Mouse (Mus musculus) lung, embryonic 16.5 days (tissue): ENCODE measurements around the gene Tnfrsf19. TPM values are rescaled to one million over a fixed set of nuclear protein-coding genes. Genes with fewer than 3 reads are reported as not detected.

Experiments used
- ATAC-seq: fragments of 200-750 bp; cut with Nextera tagmentation; 2 replicates; pipeline ENCODE4 v1.8.0; 2017; ENCODE audit warnings: low read depth, mild to moderate bottlenecking, moderate library complexity
- H3K27ac ChIP-seq: fragments of 300-500 bp; sonication (generic); 2 replicates; pipeline ENCODE4 v1.5.1; 2014; ENCODE audit warnings: mild to moderate bottlenecking, control low read depth, low read length
- H3K27me3 ChIP-seq: fragments of 300-500 bp; sonication (generic); 2 replicates; pipeline ENCODE4 v1.6.1; 2014; ENCODE audit warnings: low read depth, low read length, mixed read lengths; ENCODE audit not compliant: control insufficient read depth, insufficient read depth
- H3K36me3 ChIP-seq: fragments of 300-500 bp; sonication (generic); 2 replicates; pipeline ENCODE4 v1.6.1; 2014; ENCODE audit warnings: low read length; ENCODE audit not compliant: control insufficient read depth, insufficient read depth
- H3K4me1 ChIP-seq: fragments of 300-500 bp; sonication (generic); replicated peaks from 2 replicates; pipeline ENCODE4 v1.6.1; 2014; ENCODE audit warnings: low read length, mixed read lengths; ENCODE audit not compliant: control insufficient read depth, insufficient read depth
- H3K4me2 ChIP-seq: fragments of 300-500 bp; sonication (generic); 2 replicates; pipeline ENCODE4 v1.6.1; 2014; ENCODE audit warnings: low read depth, low read length, control low read depth
- H3K4me3 ChIP-seq: fragments of 300-500 bp; sonication (generic); 2 replicates; pipeline ENCODE4 v1.5.1; 2014; ENCODE audit warnings: mild to moderate bottlenecking, low read length, control low read depth
- H3K9ac ChIP-seq: fragments of 300-500 bp; sonication (generic); 2 replicates; pipeline ENCODE4 v1.6.1; 2014; ENCODE audit warnings: low read length, control low read depth
- H3K9me3 ChIP-seq: fragments of 300-500 bp; sonication (generic); 2 replicates; pipeline ENCODE4 v1.6.1; 2016; ENCODE audit warnings: low read length; ENCODE audit not compliant: control insufficient read depth
- WGBS: fragments of 180-500 bp; shearing (Covaris S2); extraction: QIAGEN DNeasy Blood & Tissue Kit; methylation state at CpG from one replicate; pipeline ENCODE4 v1.1.7; 2014; 5-methylcytosine and 5-hydroxymethylcytosine counted together
- polyA plus RNA-seq: library from polyadenylated mRNA; unstranded; fragments of >200 nt; fragmentation: Nextera tagmentation; extraction: Ambion mirVana; gene quantifications from 2 replicates; pipeline ENCODE4 v1.2.1, GENCODE M21; 2015

Gene Tnfrsf19
- polyA plus RNA-seq, 1 experiment from 2014 or later, result 85.0 TPM

DNA sequence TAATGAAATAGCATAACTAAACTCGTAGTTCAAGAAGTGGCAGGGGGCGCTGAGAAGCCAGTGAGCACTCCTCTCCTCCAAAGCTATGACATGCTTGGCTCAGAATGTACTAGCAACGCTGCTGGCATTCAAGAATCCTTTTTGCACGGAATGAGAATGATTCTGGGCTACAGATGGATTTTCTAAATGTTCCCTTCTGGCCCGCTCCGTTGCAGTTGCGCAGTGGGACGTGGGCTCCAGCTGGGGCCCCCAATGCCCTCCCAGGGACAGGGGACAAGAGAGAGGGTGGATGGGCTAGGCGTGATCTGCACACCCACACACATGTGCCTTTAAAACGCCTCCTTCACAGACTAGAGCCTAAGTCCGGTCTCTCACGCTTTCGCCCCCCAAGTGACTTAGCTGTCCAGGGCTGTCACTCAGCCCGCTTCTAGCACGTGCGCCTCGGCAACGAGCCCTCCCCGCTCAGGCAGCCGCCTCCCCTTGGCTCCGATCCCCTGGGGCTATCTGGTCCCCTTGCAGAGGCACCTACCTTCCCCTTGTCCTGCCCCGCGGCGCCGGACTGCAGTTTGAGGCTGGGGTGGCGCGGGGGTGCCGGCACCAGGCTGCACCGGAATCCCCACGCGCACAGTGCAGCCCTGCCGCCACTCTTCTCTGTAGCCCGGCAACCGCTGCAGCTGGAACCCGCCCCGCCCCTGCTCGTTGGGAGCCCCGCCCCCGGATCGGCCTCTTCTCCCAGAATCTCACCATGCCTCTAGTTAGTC, 8.8 kb downstream of the Tnfrsf19 start:
- Histone ChIP-seq H3K4me2 (peak overlapping the region; percentile 95), H3K9me3 (no peaks in the 10 kb centered on the region), H3K4me1 (peaks cover 45% of the 10 kb centered on the region), H3K27me3 (no peaks in the 10 kb centered on the region), H3K27ac (peak overlapping the region; percentile 76), H3K9ac (peak overlapping the region; percentile 63), H3K4me3 (peak overlapping the region; percentile 69), H3K36me3 (no peaks in the 10 kb centered on the region)
- WGBS, result under 1% methylated on average over 40 of the region's 40 CpGs
- peak; percentile 92 for ATAC-seq

DNA sequence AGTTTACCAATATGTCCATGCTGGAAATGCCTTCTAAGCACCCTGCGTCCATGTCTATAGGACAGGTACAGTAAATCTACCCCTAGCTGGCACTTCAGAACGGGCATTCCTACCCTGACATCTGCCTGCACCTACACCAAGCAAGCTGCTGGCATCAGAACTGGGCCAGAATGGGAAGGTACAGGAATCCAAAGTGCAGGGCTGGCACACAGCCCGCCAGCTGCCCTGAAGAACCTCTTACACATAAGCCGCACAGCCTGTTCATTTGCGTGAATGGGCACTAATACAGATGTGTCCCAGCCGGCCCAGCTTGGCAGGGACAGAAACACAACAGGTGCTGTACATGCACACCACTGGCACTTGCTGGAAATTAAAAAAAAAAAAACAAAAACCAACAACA, 15.9 kb downstream of the Tnfrsf19 start:
- no peak for ATAC-seq
- no peaks in the 10 kb centered on the region for H3K36me3 ChIP-seq
- no peaks in the 10 kb centered on the region for H3K9me3 ChIP-seq
- no peaks in the 10 kb centered on the region for H3K27me3 ChIP-seq
- no peak overlapping the region for H3K9ac ChIP-seq
- no peak overlapping the region for H3K4me3 ChIP-seq
- 81% methylated on average over 6 of the region's 6 CpGs for WGBS
- no peak overlapping the region for H3K4me2 ChIP-seq
- no peak overlapping the region for H3K27ac ChIP-seq
- H3K4me1 ChIP-seq, result peaks cover 16% of the 10 kb centered on the region

DNA sequence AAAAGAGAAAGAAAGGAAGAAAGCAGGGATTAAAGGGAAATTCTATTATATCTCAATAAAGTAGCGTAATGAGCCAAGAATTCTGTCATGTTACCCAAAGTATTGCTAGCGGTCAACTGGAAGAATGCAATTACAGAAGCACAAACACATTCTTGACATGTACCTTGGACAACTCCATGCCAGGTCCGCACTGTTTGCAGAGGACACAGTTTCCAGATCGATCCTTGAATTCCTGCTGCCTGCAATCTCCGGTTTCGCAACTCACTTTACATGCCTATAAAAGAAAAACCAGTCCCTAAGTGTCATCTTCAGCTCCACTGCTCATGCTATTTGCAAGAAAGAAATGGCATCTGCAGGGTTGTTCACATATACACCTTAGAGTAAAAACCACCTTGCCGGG, 22.3 kb downstream of the Tnfrsf19 start:
- Histone ChIP-seq H3K4me3 (no peak overlapping the region), H3K36me3 (peaks cover 12% of the 10 kb centered on the region), H3K4me1 (no peaks in the 10 kb centered on the region), H3K4me2 (no peak overlapping the region), H3K27ac (no peak overlapping the region), H3K9me3 (no peaks in the 10 kb centered on the region), H3K9ac (no peak overlapping the region), H3K27me3 (no peaks in the 10 kb centered on the region)
- no peak for ATAC-seq
- 86% methylated on average over 7 of the region's 7 CpGs for WGBS

DNA sequence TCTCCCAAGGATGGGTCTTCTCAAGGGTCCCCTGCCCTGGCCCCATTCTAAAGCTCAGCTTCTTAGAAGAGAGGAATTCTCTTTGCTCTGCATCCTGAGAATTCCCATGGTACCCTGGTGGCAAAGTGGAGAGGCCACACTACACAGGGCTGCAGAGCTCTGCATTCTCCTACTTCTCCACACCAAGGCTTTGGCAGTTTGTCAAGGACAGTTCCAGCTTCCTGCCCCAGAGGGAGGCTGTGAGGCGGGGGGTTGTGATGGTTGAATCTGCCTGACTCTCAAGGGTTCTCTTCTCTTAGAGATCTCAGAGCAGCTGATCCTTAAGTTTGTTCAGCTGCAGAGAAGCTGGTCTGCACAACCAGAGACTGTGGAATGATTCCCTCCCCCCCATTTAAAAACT, 23.9 kb downstream of the Tnfrsf19 start:
- H3K4me1 ChIP-seq, result peaks cover 4% of the 10 kb centered on the region; the same call in 1 of the 2 replicates
- no peak overlapping the region for H3K27ac ChIP-seq
- no peaks in the 10 kb centered on the region for H3K9me3 ChIP-seq
- WGBS, result 33% methylated on average over 1 of the region's 1 CpGs
- no peak overlapping the region for H3K4me3 ChIP-seq
- no peaks in the 10 kb centered on the region for H3K27me3 ChIP-seq
- H3K9ac ChIP-seq, result no peak overlapping the region
- H3K4me2 ChIP-seq, result no peak overlapping the region
- ATAC-seq, result no peak
- peaks cover 12% of the 10 kb centered on the region for H3K36me3 ChIP-seq

DNA sequence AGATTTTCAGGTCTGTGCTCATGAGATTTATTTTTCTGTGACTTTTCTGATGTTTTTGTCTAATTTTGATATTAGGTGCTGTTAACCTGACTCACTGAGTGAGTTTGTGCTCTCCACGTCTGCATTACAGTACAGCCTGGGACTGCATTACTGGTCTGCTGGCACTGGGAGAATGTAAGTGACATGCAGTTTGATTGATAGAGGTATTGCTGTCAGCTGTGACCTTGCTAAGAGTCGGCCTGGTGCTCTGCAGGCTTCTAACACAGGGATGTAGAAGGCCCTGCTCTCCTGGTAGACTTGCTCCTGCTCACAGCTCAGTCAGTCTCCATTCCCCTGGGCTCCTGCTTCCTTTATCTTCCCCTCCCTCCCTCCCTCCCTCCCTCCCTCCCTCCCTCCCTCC, 25.3 kb downstream of the Tnfrsf19 start:
- ATAC-seq, result no peak
- H3K27me3 ChIP-seq, result no peaks in the 10 kb centered on the region
- no peak overlapping the region for H3K9ac ChIP-seq
- no peak overlapping the region for H3K4me2 ChIP-seq
- no peaks in the 10 kb centered on the region for H3K9me3 ChIP-seq
- peaks cover 10% of the 10 kb centered on the region; the same call in 1 of the 2 replicates for H3K4me1 ChIP-seq
- WGBS, result 56% methylated on average over 2 of the region's 2 CpGs
- no peak overlapping the region for H3K27ac ChIP-seq
- H3K36me3 ChIP-seq, result peaks cover 12% of the 10 kb centered on the region
- no peak overlapping the region for H3K4me3 ChIP-seq

DNA sequence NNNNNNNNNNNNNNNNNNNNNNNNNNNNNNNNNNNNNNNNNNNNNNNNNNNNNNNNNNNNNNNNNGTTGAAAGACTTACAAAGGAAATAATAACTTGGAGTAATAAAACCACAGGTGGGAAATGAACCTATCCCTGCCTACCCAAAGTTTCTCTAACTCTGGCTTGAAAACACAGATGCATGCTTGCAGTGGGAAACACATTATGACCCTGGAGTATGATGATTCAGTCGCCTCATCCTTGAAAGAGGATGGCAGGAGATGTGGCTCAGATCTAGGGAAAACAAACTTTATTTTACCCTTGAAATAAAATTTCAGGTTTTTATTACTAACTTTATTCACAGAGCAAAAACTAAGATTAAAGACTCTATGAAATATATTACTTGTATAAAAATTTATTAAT, 26.4 kb downstream of the Tnfrsf19 start:
- Histone ChIP-seq H3K9ac (no peak overlapping the region), H3K4me2 (no peak overlapping the region), H3K36me3 (peaks cover 12% of the 10 kb centered on the region), H3K27me3 (no peaks in the 10 kb centered on the region), H3K4me3 (no peak overlapping the region), H3K9me3 (no peaks in the 10 kb centered on the region), H3K4me1 (peaks cover 10% of the 10 kb centered on the region; the same call in 1 of the 2 replicates), H3K27ac (no peak overlapping the region)
- WGBS, result 100% methylated on average over 1 of the region's 1 CpGs
- ATAC-seq, result no peak

DNA sequence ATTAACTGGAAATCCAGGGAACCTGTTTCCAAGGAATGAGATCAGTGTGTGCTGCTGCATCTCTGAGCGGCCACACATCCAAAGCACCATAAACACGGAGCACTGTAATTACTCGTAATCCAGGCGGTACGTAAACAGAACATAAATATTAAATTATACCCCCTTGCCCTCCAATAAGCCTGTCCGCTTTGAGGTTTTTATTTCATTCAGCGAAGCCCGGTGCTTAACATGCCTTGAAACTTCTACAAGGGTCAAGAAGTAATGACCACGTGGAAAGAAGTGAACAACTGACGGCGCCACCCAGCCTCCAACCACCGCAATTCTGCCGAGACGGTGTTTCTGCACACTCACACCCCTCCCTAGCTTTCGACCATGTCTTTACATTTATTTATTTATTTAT, 31.7 kb downstream of the Tnfrsf19 start:
- H3K9me3 ChIP-seq, result no peaks in the 10 kb centered on the region
- no peaks in the 10 kb centered on the region for H3K27me3 ChIP-seq
- no peak overlapping the region for H3K9ac ChIP-seq
- no peaks in the 10 kb centered on the region for H3K36me3 ChIP-seq
- no peak for ATAC-seq
- no peak overlapping the region for H3K4me2 ChIP-seq
- WGBS, result 83% methylated on average over 15 of the region's 15 CpGs
- H3K4me1 ChIP-seq, result peaks cover 27% of the 10 kb centered on the region
- H3K27ac ChIP-seq, result no peak overlapping the region
- H3K4me3 ChIP-seq, result no peak overlapping the region

DNA sequence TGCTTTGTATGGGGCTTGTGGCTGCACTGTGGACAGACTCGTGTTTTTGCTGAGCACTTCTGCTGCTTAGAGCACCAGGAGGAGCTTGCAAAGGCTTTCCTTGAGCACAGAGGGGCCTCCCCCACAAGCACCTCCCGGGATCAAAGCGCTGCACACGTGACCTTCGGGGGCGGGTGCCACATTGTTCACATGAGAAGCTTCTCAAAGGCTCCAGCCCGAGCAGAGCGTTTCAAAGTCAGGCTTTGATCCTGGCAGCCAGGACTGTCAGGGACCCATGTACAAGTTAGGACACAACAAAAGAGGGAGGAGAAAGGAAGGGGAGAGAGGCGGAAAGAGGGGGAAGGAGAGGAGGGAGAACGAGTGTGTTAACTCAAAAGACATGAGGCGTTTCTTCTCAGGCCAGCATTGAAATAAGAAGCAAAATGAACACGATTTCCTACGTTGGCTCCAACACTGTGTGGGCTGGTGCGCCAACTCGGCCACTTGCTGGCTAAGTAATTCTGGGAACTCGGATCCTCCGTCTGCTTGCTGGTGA, 33.8 kb downstream of the Tnfrsf19 start:
- H3K4me1 ChIP-seq, result peaks cover 23% of the 10 kb centered on the region
- H3K27me3 ChIP-seq, result no peaks in the 10 kb centered on the region
- under 1% methylated on average over 17 of the region's 17 CpGs for WGBS
- H3K27ac ChIP-seq, result peak overlapping the region; percentile 55
- H3K4me2 ChIP-seq, result peak overlapping the region; percentile 38
- no peaks in the 10 kb centered on the region for H3K36me3 ChIP-seq
- peak overlapping the region; percentile 42 for H3K9ac ChIP-seq
- ATAC-seq, result peak; percentile 91
- peak overlapping the region; percentile 22 for H3K4me3 ChIP-seq
- H3K9me3 ChIP-seq, result no peaks in the 10 kb centered on the region

DNA sequence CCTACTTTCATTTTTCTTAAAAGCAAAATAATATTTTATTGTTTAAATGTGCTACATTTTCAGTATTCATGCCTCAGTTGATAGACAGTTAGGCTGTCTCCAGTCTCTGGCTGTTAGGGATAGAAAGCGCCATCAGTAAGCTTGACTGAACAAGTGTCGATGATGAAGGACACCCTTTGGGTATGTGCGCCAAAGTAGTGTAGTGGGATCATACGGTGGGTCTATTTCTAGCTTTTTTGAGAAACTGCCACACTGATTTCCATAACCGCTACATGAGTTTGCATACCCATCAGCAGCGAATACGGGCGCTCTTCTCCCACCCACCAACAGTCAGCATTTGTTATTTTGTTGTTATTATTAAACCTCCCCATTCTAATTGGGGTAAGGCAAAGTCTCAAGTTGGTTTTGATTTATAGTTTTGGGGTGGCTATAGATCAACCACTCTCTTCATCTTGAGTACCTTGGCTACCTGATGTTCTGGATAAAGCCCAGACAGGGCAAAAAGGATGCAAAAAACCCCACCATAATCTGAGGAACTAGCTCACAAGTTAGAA, 34.6 kb downstream of the Tnfrsf19 start:
- Histone ChIP-seq H3K36me3 (no peaks in the 10 kb centered on the region), H3K4me1 (peaks cover 17% of the 10 kb centered on the region), H3K9ac (no peak overlapping the region), H3K9me3 (no peaks in the 10 kb centered on the region), H3K4me3 (no peak overlapping the region), H3K4me2 (no peak overlapping the region), H3K27ac (peak overlapping the region; percentile 55), H3K27me3 (no peaks in the 10 kb centered on the region)
- no peak for ATAC-seq
- WGBS, result 84% methylated on average over 8 of the region's 8 CpGs
